Mouse (Mus musculus) heart, embryonic 14.5 days (tissue): ENCODE data around the gene Cfap65. TPM values are rescaled to one million over a fixed set of nuclear protein-coding genes. Genes with fewer than 3 reads are reported as not detected.

Experiments used
- ATAC-seq: fragments of 200-750 bp; cut with Nextera tagmentation; 2 replicates; pipeline ENCODE4 v1.8.0; 2017; ENCODE audit warnings: low read depth, moderate TSS enrichment; ENCODE audit not compliant: insufficient number of reproducible peaks, insufficient read depth, low FRiP score
- H3K27ac ChIP-seq, 2 experiments: fragments of 200-500 bp in 1 of 2; fragments of 300-500 bp in 1 of 2; sonication (generic) in 1 of 2; replicated peaks in 1 of 2; 2 replicates each; pipeline ENCODE4 v1.5.1; 2012 to 2014; ENCODE audit warnings: low read depth in 2 of 2, low read length in 2 of 2, control low read depth in 1 of 2, mild to moderate bottlenecking in 1 of 2, mixed read lengths in 1 of 2; ENCODE audit not compliant: control insufficient read depth in 1 of 2, insufficient read depth in 1 of 2
- H3K27me3 ChIP-seq: fragments of 300-500 bp; sonication (generic); 2 replicates; pipeline ENCODE4 v1.6.1; 2014; ENCODE audit warnings: mild to moderate bottlenecking, low read length, control low read depth; ENCODE audit not compliant: control insufficient read depth, insufficient read depth
- H3K36me3 ChIP-seq: fragments of 300-500 bp; sonication (generic); 2 replicates; pipeline ENCODE4 v1.6.1; 2014; ENCODE audit warnings: mild to moderate bottlenecking, control low read depth, low read length, mixed read lengths; ENCODE audit not compliant: control insufficient read depth, insufficient read depth
- H3K4me1 ChIP-seq, 2 experiments: fragments of 200-500 bp in 1 of 2; fragments of 300-500 bp in 1 of 2; sonication (generic) in 1 of 2; 2 replicates each; pipeline ENCODE4 v1.6.1; 2012 to 2014; ENCODE audit warnings: low read length in 2 of 2, control low read depth in 1 of 2, mixed read lengths in 1 of 2; ENCODE audit not compliant: control insufficient read depth in 2 of 2, insufficient read depth in 2 of 2
- H3K4me2 ChIP-seq: fragments of 300-500 bp; sonication (generic); 2 replicates; pipeline ENCODE4 v1.6.1; 2014; ENCODE audit warnings: mild to moderate bottlenecking, low read length
- H3K4me3 ChIP-seq, 2 experiments: fragments of 200-500 bp in 1 of 2; fragments of 300-500 bp in 1 of 2; sonication (generic) in 1 of 2; 2 replicates each; pipeline ENCODE4 v1.5.1; 2012 to 2014; ENCODE audit warnings: low read length in 2 of 2, mild to moderate bottlenecking in 2 of 2, control low read depth in 1 of 2, low read depth in 1 of 2, moderate library complexity in 1 of 2; ENCODE audit not compliant: control insufficient read depth in 1 of 2, insufficient read depth in 1 of 2
- H3K9ac ChIP-seq: fragments of 300-500 bp; sonication (generic); 2 replicates; pipeline ENCODE4 v1.6.1; 2014; ENCODE audit warnings: mild to moderate bottlenecking, low read length
- H3K9me3 ChIP-seq: fragments of 300-500 bp; sonication (generic); 2 replicates; pipeline ENCODE4 v1.6.1; 2016; ENCODE audit warnings: low read length, control low read depth; ENCODE audit not compliant: control insufficient read depth
- whole genome bisulfite sequencing: fragments of 180-500 bp; shearing (Covaris S2); extraction: QIAGEN DNeasy Blood & Tissue Kit; methylation state at CpG from one replicate; pipeline ENCODE4 v1.1.7; 2014; 5-methylcytosine and 5-hydroxymethylcytosine counted together
- polyA plus RNA-seq: library from polyadenylated mRNA; unstranded; fragments of >200 nt; fragmentation: Nextera tagmentation; extraction: Ambion mirVana; gene quantifications from 2 replicates; pipeline ENCODE4 v1.2.1, GENCODE M21; 2014

Cfap65 gene
- polyA plus RNA-seq, 1 experiment from 2014 or later: not detected

GRCm38 (mm10) chr1:74927621-74928296 is 7.6 kb downstream of the Cfap65 start:
- no peaks in the 10 kb centered on the region for H3K9me3 ChIP-seq
- H3K36me3 ChIP-seq: no peaks in the 10 kb centered on the region
- H3K4me2 ChIP-seq: no peak overlapping the region
- no peak overlapping the region for H3K4me3 ChIP-seq
- no peaks in the 10 kb centered on the region for H3K4me1 ChIP-seq
- no peak overlapping the region for H3K9ac ChIP-seq
- H3K27ac ChIP-seq: no peak overlapping the region
- H3K27me3 ChIP-seq: peaks cover 50% of the 10 kb centered on the region
- 73% methylated on average over 9 of the region's 9 CpGs for WGBS
- ATAC-seq: no peak

GRCm38 (mm10) chr1:74926721-74927120 is 8.7 kb downstream of the Cfap65 start:
- peaks cover 46% of the 10 kb centered on the region for H3K27me3 ChIP-seq
- no peak overlapping the region for H3K4me3 ChIP-seq
- no peaks in the 10 kb centered on the region for H3K9me3 ChIP-seq
- 38% methylated on average over 6 of the region's 6 CpGs for WGBS
- H3K4me2 ChIP-seq: no peak overlapping the region
- H3K9ac ChIP-seq: no peak overlapping the region
- ATAC-seq: no peak
- H3K27ac ChIP-seq: no peak overlapping the region
- H3K36me3 ChIP-seq: no peaks in the 10 kb centered on the region
- H3K4me1 ChIP-seq: no peaks in the 10 kb centered on the region

- no peaks in the 10 kb centered on the region for H3K4me1 ChIP-seq
- peaks cover 35% of the 10 kb centered on the region for H3K27me3 ChIP-seq
- WGBS: 63% methylated on average over 4 of the region's 4 CpGs
These were observed 10.9 kb downstream of the Cfap65 start for GRCm38 (mm10) chr1:74924464-74924863.

GRCm38 (mm10) chr1:74915706-74916105 is 19.7 kb downstream of the Cfap65 start:
- WGBS: 27% methylated on average over 13 of the region's 13 CpGs
- Histone ChIP-seq H3K27me3 (peaks cover 19% of the 10 kb centered on the region), H3K4me2 (no peak overlapping the region), H3K36me3 (no peaks in the 10 kb centered on the region), H3K27ac (no peak overlapping the region), H3K4me1 (no peaks in the 10 kb centered on the region), H3K9me3 (no peaks in the 10 kb centered on the region), H3K4me3 (no peak overlapping the region), H3K9ac (no peak overlapping the region)
- ATAC-seq: no peak

More at GRCm38 (mm10) chr1:74924464-74924863, 10.9 kb downstream of the Cfap65 start:
- no peaks in the 10 kb centered on the region for H3K9me3 ChIP-seq
- no peaks in the 10 kb centered on the region for H3K36me3 ChIP-seq
- no peak overlapping the region for H3K4me3 ChIP-seq
- no peak overlapping the region for H3K4me2 ChIP-seq
- H3K9ac ChIP-seq: no peak overlapping the region
- H3K27ac ChIP-seq: no peak overlapping the region
- ATAC-seq: no peak

GRCm38 (mm10) chr1:74902191-74902590 is 33.2 kb downstream of the Cfap65 start:
- Histone ChIP-seq H3K27ac (no peak overlapping the region), H3K9ac (no peak overlapping the region), H3K27me3 (peaks cover 91% of the 10 kb centered on the region), H3K4me2 (no peak overlapping the region), H3K36me3 (no peaks in the 10 kb centered on the region), H3K4me1 (peaks cover 2 to 12% of the 10 kb centered on the region in 2 experiments; a peak in 2 of 4 replicates), H3K4me3 (no peak overlapping the region), H3K9me3 (no peaks in the 10 kb centered on the region)
- 22% methylated on average over 6 of the region's 6 CpGs for WGBS
- no peak for ATAC-seq

GRCm38 (mm10) chr1:74901686-74902085 is 33.7 kb downstream of the Cfap65 start:
- Histone ChIP-seq H3K4me3 (no peak overlapping the region), H3K27ac (no peak overlapping the region), H3K36me3 (no peaks in the 10 kb centered on the region), H3K4me1 (peaks cover 2 to 12% of the 10 kb centered on the region in 2 experiments; a peak in 2 of 4 replicates), H3K9me3 (no peaks in the 10 kb centered on the region), H3K4me2 (no peak overlapping the region), H3K9ac (no peak overlapping the region), H3K27me3 (peaks cover 93% of the 10 kb centered on the region)
- no peak for ATAC-seq
- 3% methylated on average over 3 of the region's 3 CpGs for WGBS

- ATAC-seq: no peak
- H3K4me3 ChIP-seq: peak overlapping the region; percentile 14 to 34
- no peaks in the 10 kb centered on the region for H3K36me3 ChIP-seq
- under 1% methylated on average over 55 of the region's 66 CpGs for WGBS
- no peaks in the 10 kb centered on the region for H3K9me3 ChIP-seq
- H3K4me2 ChIP-seq: peak overlapping the region; percentile 63
- peaks cover 98% of the 10 kb centered on the region for H3K27me3 ChIP-seq
- peaks cover 2 to 12% of the 10 kb centered on the region in 2 experiments; a peak in 2 of 4 replicates for H3K4me1 ChIP-seq
- H3K9ac ChIP-seq: no peak overlapping the region
- H3K27ac ChIP-seq: no peak overlapping the region
These were observed 34.8 kb downstream of the Cfap65 start for GRCm38 (mm10) chr1:74900341-74901285.
